Mouse (Mus musculus) cerebellum, adult (tissue): Measurements from ENCODE around the gene Nudt8.
A peak's percentile ranks its signal among the peaks of the same experiment; 100 is the strongest.
"Not testable (repeated sequence)": the region's sequence is repeated elsewhere in the genome, so short reads cannot be mapped to it uniquely, and the experiment has no call there.

ENCODE experiments used
- ATAC-seq: cut with Nextera tagmentation; 2 replicates; pipeline ENCODE4 v1.9.2; 2017; ENCODE audit warnings: mild to moderate bottlenecking, moderate library complexity, mixed read lengths; ENCODE audit not compliant: insufficient number of reproducible peaks, low FRiP score, low TSS enrichment

Nudt8 gene

GRCm38 (mm10) chr19:4000119-4000900, at the start of gene Nudt8, which contains the start of gene Gm49405:
Gene Nudt8 (plus strand): TSS chr19:4000580.
Gene Gm49405 (plus strand): TSS chr19:4000626.
- peak; percentile 81 for ATAC-seq

- no peak for ATAC-seq
Measured at GRCm38 (mm10) chr19:3951461-3951860, 48.9 kb upstream of the Nudt8 start.

DNA sequence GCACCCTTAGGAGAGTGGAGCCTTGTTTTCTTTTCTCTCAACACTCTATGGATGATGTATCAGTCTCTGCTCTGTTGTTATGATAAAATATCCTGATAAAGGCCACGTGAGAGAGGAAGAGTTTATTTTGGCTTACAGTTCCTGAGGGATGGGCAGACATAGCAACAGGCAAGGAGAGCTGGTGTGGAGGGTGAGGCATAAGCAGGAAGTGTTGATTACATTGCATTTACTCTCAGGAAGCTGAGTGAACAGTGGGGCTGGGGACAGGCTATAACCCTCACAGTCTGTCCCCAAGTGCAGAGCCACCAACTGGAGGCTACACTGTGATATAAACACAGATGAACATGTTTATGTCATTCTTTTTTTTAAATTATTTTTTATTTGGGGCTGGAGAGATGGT, 48.3 kb upstream of the Nudt8 start:
- no peak for ATAC-seq

GRCm38 (mm10) chr19:3955033-3955432, 45.3 kb upstream of the Nudt8 start:
- ATAC-seq: no peak

DNA sequence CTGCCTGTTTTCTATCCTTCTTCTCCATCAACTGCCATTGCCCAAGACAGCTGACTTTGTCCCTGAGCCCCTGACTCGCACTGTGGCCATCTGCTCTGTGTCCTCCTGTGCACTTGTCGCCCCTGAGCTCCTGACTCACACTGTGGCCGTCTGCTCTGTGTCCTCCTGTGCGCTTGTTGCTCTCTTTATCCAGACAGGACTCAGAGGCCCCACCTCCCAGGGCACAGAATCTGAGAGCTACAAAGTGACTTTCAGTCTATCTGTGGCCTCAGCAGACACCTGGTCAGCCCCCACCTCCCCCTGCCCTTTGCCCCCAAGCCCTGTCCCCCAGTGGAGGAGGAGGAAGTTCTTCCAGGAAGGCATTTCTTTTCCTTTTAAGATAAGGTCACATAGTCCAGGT, 44.6 kb upstream of the Nudt8 start:
- no peak for ATAC-seq

DNA sequence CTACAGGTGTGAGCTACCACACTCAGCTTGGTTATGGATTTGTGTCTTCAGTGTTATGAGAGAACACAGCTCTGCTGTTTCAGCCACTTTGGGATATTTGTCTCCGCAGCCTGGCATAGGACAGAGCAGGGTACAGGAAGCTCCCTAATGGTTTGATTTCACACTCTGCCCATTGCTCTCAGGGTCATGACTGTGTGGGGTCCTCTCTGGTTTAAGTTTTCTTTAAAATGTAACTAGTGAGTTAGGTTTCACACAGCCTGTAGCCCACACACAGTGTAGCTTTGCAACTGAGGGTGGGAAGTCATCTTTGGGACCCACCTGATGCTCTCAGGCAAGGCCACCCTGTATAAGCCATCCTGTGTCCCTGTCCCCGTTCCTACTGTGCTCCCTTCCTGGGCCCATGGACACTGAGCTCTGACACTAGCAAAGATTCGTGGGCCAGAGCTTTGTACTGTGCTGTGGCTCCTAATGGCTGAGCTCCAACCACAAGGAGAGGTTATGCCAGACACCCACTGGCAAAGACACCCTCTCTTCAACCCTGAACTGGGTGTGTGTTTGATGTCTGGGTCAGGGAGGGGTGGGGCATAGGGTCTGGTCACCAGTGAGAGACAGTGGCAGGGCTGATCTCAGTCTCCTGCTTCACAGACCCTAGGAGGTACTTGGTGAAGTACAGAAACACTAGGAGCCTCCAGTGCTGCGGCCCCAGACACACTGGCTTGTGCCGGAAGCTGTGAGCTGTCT, 42.9 kb upstream of the Nudt8 start:
- not testable (repeated sequence) for ATAC-seq

DNA sequence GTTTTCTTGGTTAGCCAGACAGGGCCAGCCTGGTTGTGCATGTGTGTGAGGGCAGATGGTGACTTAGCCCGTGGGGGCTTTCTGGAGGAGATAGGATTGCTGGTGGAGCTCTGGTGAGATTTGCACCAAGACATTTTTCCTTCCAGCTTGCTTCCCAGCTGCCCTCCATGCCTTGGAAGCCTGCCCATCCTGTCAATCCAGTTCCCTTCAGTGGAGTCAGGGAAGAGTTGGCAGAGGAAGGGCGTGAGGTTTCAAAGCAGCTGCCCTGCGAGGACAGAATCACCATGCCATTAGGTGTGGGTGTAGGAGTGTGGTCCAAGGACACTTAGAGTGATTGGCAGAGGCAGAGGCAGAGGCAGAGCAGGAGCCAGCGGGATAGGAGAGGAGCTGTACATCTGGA, 41.9 kb upstream of the Nudt8 start, which contains the start of gene Aldh3b3:
Aldh3b3 (plus strand) TSS at position 176 of the 400 bp plus-strand sequence.
- ATAC-seq: no peak

GRCm38 (mm10) chr19:3959030-3959429, 41.4 kb upstream of the Nudt8 start:
- no peak for ATAC-seq

DNA sequence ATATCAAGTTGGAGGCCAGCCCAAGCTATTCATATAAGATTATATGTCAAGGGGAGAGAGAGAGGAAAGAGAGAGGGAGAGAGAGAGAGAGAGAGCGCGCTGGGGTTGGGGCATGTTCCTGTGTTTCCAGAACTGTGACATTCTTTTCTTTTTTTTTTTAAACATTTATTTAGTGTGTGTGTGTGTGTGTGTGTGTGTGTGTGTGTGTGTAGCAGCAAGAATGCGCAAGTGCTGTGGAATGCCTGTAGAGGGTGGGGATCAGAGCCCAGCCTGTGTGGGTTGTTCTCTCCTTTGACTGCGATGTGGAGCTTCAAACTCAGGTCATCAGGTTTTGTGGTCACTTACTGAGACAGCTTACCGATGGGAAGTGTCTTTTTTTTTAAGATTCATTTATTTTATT, 40.2 kb upstream of the Nudt8 start:
- no peak for ATAC-seq

- not testable (repeated sequence) for ATAC-seq
Measured at GRCm38 (mm10) chr19:3961805-3962204, 38.6 kb upstream of the Nudt8 start.

- ATAC-seq: no peak
Measured at GRCm38 (mm10) chr19:3962469-3962868, 37.9 kb upstream of the Nudt8 start.

- ATAC-seq: no peak
Measured at GRCm38 (mm10) chr19:3964030-3964429, 36.4 kb upstream of the Nudt8 start.

- no peak for ATAC-seq
Measured at GRCm38 (mm10) chr19:3966330-3967075, 33.9 kb upstream of the Nudt8 start.

DNA sequence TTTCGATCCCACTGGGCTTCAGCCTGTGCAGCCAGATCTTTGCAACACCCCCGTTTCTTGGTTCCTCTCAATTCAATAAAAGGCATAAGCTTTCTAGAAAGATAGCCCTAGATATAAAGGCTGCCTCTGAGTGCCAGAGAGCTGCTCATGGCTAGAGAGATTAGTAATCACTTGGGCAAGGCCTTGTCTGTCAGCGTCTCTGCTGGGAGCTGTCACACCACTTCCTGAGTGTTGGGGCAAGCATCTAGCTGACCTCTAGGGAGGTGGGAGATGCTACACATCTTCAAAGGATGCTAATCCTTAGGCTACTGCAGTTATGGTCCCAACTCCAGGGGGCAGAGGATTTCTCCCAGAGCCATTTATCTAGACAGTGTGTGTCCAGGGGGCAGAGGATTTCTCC, 33.1 kb upstream of the Nudt8 start:
- ATAC-seq: no peak

DNA sequence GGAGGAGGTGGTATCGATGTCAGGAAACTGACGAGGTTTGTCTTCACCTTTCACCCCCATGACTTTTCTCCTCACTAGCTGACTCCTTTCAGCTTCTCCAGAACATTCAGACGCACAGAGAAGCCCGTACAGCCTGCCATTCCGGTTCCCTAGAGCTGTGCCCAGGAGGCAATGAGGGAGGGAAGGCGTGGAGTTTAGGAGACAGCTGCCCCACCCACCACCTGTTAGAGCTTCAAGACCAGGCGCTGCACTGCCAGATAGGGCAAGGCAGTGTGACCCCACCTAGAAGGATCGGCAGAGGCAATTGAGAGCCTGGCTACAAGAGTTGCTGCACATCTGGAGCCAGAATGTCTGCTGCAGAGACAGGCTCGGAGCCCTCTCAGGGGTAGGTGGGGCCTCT, 28.2 kb upstream of the Nudt8 start, which contains the start of gene Aldh3b2:
Aldh3b2 (plus strand) TSS at position 100 of the 400 bp plus-strand sequence.
- no peak for ATAC-seq

DNA sequence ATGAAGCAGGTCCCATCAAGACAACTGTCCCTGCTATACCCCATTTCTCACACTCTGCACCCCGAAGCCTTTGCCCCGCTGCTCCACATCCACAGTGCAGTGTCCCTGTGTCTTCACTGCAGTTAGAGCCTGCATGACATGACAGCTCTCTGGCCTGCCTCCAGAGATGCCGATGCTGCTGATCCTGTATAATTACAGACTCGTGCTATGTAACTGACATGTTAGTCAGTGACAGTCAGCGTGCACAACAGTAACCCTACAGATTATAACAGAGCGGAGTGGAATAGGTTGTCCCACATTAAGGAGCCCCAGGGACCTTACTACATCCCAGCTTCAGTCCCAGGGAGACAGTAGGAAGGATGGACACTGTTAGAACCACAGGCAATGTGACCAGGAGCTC, 25.8 kb upstream of the Nudt8 start:
- ATAC-seq: not testable (repeated sequence)

DNA sequence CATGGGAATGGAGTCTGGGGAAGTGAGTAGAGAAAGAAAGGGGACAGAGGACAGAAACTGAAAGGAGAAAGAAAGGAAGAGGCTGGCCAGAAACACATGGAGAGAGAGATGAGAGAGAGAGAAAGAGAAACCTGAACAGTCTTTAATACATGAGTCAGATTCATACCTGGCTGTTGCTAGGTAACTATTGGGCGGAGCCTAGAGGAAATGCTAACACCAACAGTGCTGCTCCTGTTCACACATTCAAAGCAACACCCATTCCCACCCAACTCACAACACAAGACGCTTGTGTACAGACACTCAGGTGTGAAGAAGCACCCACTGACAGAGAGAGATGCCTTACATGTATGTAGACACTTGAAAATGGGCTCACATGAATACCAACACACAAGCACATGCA, 24.5 kb upstream of the Nudt8 start:
- ATAC-seq: no peak

DNA sequence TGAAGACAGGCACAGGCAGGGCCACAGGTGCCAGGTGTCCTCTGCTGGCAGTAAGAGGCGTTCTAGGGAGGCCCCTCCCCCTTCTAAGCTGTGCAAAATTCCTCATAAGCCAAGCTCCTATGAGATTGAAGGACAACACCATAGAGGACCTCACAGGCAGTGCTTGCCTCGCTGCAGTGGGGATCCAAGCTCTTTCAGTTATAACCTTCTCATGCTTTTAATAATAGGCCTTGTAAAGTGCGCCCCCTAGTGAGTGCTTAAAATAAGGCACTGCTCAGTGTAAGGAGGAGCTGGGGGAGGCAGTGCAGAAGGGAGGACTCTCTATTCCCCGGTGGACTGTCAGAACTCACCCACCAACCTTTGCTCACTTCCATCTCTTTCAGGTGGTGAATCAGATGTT, 20.1 kb upstream of the Nudt8 start:
- ATAC-seq: peak; percentile 56; the same call in 1 of the 2 replicates

DNA sequence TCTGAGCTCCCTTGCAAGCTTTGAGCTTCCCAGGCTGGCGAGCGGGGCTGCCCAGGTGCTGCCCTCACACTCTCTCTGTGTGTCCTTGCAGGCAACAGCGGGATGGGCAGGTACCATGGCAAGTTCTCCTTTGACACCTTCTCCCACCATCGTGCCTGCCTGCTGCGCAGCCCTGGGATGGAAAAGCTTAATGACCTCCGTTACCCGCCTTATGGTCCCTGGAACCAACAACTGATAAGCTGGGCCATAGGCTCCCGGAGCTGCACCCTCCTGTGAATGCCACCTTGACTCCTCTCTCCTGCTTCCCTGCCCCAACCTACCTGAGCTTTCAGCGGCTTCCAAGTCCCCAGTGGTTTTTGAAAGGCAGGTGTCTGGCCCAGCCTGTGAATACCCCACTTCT, 19.5 kb upstream of the Nudt8 start:
- ATAC-seq: no peak

DNA sequence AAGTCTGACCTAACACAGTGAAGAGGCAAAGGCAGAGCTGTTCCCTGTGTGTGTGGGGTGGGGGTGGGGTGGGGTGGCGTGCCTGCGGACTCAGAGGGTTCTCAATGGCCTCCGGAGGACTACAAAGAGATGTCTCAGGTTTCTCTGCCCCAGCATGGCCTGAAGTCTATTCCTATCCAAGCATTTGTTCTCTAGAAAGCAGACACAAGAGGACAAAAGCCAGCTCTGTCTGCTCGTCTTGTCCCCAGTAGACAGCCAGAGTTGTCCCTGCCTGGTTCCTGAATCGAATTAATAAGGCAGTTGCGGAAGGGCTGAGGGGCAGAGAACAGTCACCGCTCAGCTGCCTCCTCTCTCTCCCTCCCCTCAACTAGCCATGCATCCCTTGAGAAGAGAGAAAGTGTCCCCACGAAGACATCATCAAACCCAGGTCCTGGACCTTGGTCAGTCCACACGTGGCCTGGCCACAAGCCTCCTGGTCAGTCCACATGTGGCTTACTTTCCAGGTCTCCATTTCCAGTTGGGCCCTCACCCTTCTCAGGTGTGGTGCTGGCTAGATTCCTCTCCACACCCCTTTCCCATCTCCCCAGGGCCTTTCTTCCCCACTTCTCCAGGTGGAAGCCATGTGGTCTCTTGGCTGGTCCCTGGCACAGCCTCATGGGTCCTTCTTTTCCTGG, 16.7 kb upstream of the Nudt8 start:
- no peak for ATAC-seq
